Mouse (Mus musculus) adrenal gland, adult 18-20 months (tissue): ENCODE results near the gene Nxnl2. TPM values are rescaled to one million over a fixed set of nuclear protein-coding genes. Genes with fewer than 3 reads are reported as not detected.
A peak's percentile ranks its signal among the peaks of the same experiment; 100 is the strongest.
"Not testable (repeated sequence)": the region's sequence is repeated elsewhere in the genome, so short reads cannot be mapped to it uniquely, and the experiment has no call there.

Experiments used
- DNase-seq, 2 experiments: peaks; one replicate each; pipeline ENCODE4 v3.0.0; 2021 to 2022; ENCODE audit warnings: low spot score in 2 of 2
- total RNA-seq, 2 experiments: library from RNA; stranded (reverse); gene quantifications; 1 replicate in 1 of 2; 2 replicates in 1 of 2; pipeline ENCODE4 v1.2.3; 2021

Gene Nxnl2
- total RNA-seq, 2 experiments from 2014 or later: 0.27 to 0.67 TPM

DNA sequence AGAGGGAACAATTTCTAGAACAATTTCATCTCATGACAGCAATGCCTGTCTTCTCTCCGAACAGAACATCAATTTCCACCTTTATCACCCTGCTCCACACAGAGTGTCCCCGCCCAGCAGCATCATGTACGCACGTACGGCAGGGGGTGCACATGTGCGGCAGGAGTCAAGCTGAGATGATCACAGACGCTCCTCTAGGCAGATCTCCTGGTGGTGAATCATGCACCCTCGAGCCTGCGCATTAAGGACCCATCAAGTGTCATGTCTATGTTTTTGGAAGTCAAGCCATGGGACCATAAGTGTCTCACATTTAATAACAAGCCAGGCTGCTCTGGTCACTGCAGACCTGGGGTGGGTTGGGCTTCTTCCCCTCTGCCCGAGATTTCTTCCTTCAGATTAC is 8.1 kb downstream of the Nxnl2 start:
- DNase-seq: no peak

DNA sequence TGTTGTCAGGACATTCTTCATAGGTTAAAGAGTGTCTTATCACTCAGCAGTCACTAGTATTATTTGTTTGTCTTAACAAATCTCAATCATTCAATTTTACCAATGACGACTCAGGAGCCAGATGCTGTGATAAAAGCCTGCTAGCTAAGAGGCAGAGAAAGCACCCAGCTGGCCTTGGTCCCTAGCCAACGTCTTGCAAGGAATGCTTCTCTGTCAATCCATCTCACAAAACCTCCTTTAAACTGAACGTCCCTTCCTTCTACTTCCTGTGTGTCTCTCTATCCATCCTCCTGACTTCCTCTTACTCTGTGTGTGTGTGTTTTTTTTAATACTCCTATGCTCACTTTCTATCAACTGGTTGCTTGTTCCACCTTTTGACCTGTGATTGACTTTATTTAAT is 8.5 kb downstream of the Nxnl2 start:
- no peak for DNase-seq

DNA sequence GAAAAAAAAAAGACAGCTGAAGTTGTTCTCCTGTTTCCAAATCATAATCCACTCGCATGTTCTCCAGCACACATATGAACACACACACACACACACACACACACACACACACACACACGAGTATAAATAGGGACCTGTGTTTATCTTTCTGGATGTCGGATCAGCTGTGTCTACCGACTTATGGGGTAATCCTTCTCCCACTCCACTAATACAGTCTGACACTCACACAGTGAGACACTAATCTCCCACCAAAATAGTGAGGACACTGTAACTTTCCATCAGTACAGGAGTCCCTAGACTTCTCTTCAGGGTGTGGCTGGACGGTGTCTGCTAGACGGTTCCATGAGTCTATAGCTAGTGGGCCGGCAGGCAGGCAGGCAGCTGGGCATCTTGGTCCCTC is 11.4 kb downstream of the Nxnl2 start:
- DNase-seq: no peak

DNA sequence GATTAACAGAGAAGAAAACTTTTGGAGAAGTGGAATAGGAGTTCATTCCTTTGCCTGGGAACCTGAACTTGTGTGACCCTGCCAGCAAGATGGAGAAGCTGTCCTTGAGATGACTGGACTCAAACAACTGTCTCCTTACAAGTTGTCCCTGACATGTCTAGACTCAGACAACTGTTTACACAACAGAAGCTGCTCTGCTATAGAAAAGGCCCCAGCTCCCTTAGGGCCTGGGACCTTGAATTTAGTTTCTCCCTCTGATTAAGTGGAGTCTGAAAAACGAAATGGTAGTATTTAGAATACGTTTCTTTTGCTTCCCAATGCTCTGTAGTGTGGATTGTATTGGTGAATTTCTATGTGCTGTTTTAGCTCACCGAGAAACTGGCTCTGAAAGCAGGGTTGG is 14.1 kb downstream of the Nxnl2 start:
- DNase-seq: no peak

DNA sequence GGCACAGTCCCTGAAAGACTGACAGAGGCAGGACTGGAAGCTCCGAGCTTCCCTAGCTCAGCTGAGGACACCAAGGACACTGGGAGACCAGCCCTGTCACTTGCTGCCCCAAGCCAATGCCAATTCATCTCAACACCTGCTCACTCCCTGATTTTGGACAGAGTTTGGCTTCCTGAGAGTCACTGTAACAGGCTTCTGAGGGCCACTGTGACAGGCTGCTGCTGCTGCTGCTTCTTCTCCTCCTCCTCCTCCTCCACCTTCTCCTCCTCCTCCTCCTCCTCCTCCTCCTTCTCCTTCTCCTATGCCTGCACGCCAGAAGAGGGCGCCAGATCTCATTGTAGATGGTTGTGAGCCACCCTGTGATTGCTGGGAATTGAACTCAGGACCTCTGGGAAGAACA is 19.5 kb downstream of the Nxnl2 start:
- no peak for DNase-seq

DNA sequence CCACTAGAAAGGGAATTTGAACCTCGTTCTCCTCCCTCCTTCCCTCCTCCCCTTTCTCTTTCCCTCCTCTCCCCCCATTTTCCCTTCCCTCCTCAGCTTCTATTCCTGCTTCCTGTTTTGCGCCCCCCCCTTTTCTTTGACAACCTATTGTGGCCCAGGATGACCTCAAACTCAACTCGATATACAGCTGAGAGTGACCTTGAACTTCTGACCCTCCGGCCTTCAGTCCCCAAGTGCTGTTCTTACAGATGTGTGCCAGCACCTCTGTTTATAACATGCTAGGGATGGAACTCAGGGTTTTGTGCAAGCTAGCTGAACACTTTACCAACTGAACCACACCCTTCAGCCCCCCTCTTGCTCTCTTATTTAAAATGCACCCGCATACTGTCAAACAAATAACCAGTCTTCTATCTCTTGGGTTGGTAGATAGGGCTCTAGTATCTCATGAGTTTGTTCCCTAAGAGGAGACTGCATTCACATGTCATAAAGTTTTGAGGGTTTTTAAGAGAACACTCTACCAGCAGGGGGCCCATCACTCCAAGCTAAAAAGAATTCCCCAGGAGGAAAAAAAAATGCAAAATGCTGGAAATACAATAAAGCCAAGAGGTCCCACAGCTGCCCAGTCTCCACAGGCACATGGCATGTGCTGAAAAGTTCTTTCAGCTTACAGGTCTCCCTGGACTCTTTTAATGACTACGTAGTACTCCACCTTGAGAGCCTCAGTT is 20.8 kb downstream of the Nxnl2 start:
- DNase-seq: peak; percentile 33 to 38

DNA sequence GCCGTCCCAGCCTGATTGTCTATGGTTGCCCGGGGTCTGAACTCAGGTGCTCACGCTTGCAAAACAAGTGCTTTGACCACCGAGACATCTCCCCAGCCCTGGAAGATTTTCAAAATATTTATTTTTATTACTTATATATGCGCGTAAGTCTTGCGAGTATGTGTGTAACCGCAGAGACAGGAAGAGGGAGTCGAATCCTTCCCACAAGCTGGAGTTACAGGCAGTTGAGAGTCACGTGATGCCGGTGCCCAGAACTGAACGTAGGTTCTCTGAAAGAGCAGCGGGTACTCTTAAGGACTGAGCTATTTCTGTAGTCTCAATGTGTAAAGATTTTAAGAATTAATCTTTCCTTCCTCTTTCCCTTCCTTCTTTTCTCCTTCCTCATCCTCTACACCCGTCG is 23.1 kb downstream of the Nxnl2 start:
- no peak for DNase-seq

DNA sequence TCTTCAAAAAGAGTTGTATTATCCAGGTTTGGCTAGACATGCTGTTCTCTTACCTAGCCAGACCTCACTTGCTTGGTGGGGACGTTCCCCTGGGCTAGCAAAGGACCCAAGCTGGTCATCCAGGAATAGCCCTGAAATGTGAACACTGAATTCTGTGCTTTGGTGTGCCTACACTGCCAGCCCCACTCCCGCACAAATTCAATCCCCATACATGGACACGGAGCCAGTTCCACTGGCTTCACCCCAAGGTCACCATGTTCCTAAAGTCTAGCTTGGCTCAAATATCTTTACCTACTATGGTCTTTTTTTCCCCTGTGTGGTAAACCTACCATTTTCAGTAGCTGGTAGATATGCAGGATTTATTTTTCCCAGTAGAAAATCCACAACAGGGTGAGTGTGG is 26.9 kb downstream of the Nxnl2 start:
- DNase-seq: no peak

DNA sequence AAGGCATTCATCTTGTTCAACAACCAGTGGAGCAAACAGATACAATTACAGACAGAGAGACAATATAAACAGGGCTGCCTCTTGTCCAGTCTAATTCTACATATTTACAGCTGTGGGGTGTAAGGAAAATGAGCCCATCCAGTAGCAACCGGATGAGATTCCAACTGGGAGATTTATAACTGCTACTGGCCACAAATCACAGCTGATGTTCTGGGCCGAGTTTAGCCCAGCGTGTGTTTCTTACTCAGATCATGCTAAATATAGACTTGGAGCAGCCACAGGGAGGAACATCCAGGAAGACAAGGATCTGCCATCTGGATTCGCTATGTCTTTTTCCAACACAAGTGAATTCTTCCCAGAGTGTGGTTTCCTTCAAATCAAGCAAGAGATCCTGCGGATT is 27.4 kb downstream of the Nxnl2 start:
- DNase-seq: no peak

DNA sequence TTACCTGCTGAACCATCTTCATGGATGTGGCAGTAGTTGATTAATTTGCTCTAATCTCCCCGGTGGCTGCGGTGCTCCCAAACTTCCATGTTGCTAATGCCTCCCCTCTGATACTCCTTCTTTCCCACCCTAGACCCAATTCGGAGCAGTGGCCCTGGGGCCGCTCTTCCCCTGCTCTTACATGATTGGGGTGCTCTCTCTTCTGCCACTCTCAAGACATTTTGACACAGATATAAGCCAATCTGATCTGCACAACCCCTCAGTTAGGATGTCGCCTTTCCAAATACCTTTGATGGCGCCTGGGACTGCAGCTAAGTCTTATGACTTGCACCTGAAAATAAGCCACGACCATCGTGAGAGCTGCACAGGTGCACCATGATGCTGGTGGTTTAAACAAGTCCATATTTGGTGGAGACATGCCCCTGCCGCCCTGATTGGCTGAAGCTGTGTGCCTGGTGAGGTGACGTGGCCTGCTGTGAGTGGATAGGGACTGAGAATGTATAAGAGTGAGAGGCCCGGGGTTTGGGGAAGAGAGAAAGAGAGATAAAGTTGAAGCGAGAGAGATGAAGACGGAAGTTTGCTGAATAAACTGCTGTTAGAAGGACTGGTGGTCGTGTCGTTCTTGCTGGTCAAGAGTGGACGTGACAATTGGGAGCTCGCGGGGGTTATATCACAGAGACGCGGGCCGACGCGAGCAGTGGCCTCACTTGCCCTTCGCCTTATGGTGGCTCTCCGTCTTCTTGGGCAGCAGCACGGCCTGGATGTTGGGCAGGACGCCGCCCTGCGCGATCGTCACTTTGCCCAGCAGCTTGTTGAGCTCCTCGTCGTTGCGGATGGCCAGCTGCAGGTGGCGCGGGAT is 31.4 kb downstream of the Nxnl2 start:
- not testable (repeated sequence) for DNase-seq

DNA sequence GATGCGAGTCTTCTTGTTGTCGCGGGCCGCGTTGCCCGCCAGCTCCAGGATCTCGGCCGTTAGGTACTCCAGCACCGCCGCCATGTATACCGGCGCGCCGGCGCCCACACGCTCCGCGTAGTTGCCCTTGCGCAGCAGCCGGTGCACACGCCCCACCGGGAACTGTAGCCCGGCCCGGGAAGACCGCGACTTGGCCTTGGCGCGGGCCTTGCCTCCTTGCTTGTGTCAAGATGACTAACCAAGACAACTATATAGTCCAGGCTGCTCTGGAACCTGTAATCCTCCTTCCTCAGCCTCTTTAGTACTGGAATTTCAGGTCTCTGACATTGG is 32.0 kb downstream of the Nxnl2 start:
- peak; percentile 46 to 49 for DNase-seq

DNA sequence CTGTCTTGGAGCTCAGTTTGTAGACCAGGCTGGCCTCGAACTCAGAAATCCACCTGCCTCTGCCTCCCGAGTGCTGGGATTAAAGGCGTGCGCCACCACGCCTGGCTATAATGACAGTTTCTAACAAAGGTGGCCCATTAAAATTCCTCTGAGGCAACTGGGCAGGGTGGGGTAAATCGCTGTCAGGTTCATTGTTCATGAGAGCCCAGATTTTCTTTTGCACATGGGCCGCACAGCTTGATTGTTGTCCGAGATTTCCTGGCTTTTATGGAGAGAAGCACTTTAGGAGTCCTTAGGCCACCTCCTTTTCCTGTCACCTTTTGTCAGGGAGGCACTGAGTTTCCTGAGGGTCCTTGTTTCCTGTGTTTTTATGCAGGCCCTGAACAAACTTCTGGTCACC is 32.6 kb downstream of the Nxnl2 start:
- no peak for DNase-seq

DNA sequence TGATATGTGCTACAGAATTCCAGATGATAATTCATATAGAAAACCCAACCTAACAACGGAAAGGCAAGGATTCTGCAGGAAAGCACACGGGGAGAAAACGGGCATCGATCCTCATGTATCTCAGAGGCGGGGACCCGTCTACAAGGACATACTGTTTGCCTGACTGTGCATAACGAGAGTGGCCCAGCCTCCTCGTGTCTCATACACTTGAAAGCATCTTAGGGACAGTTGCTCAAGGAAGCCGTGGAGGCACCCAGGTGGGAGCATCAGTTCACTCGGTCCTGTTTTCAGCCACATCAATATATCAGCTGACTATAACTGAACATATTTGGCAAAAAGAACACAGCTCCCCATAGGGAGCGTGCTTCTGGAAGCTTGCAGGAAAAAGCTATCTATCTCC is 33.3 kb downstream of the Nxnl2 start:
- DNase-seq: not testable (repeated sequence)

DNA sequence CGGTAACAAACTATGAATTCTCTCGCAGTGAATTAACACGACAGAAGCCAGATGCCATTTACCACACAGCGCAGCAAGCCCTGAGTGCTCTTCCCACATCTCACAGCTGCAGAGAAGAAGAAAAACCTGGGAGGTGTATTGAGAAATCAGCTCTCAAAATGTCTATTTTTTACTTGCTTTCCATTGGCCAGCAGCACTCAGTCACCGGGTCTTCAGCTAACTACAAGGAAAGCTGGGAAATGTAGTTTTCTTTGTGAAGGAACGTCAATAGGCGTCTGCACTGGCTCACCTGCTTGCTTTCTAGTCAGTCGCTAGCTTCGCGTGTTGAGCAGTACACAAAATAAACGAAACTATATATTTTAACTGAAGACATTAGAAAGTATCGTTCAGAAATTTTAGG is 37.1 kb downstream of the Nxnl2 start:
- no peak for DNase-seq

DNA sequence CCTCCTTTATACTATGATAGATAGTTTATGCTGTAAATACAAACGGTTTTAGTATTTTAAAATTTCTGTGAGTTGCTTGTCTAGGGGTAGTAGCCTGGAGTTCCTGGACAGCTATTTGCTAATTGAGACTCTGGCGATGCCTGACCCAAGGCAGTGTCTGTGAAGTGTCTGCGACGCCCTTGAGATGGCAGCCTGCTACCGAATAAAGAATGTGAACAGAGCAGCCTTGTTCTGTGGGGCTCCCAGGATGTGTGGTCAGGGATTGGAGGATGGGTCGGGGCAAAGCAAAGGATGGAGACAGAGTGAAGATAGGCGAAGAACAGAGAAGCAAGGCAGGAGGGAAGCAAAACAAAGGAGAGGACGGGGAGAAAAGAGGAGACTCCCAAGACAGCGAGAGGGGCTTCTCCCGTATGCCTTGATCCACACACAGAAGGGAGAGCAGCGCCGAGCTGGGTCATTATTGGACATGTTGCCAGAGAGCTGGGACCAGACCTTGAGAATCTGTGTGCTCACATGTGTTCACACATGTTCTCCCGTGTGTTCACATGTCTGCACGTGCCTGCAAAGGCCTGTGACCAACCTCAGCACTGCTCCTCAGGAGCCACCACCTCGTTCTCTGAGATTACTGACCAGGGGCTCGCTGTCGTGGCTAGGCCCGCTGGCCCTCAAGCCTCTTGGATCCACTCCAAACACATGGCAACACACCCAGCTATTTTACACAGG is 37.7 kb downstream of the Nxnl2 start:
- no peak for DNase-seq

DNA sequence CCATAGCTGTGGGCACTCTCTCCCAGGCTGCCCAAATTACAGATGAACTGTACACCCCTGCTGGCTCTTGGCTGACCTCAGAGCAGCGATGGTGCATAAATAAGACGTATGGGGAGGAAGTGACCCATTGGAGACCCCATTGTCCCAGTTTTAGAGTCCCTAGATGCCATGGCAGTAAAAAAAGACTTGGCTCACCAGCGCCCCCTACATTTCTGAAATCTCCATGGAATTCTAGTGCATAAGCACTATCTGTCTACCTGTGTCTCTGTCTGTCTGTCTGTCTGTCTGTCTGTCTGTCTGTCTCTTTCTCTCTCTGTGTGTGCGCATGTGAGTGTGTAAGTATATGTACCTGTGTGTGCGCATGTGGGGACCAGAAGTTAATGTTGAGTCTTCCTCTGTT is 39.8 kb downstream of the Nxnl2 start:
- DNase-seq: no peak

DNA sequence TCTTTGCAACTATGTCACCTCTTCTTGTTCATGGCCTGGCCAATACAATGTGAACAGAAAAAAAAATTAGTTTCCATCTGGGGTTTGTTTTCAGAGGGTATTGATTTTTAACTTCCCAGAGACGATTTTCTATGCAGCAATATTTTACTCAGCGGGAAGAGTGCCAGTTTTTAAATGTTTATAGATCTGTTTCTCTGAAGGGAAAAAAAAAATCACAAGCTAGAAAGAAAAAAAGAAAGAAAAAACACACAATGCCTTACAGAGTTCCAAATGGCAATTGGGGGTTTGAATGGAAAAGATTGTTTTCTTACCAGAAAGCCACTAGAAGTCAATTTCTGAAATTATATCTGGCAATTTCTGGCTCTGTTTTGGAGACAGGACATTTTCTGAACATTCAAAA is 43.9 kb downstream of the Nxnl2 start:
- DNase-seq: no peak

DNA sequence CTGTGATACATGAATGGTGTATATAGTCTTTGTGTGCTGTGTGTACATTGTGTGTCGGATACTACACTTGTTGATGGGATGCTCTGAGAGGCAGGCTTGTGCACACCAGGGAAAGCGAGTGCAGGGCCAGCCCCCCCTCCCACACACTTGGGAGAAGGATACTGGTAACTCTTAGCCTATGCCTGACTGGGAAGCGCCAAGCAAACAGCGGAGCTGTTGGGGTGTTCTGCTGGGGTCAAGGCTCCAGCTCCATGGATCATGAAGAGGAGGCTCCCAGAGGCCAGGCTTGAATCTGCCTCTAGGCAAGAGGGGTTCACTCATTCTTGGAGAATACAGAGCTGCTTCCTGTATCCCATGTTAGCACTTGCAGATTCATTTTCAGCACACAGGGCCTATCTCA is 50.1 kb downstream of the Nxnl2 start:
- no peak for DNase-seq

DNA sequence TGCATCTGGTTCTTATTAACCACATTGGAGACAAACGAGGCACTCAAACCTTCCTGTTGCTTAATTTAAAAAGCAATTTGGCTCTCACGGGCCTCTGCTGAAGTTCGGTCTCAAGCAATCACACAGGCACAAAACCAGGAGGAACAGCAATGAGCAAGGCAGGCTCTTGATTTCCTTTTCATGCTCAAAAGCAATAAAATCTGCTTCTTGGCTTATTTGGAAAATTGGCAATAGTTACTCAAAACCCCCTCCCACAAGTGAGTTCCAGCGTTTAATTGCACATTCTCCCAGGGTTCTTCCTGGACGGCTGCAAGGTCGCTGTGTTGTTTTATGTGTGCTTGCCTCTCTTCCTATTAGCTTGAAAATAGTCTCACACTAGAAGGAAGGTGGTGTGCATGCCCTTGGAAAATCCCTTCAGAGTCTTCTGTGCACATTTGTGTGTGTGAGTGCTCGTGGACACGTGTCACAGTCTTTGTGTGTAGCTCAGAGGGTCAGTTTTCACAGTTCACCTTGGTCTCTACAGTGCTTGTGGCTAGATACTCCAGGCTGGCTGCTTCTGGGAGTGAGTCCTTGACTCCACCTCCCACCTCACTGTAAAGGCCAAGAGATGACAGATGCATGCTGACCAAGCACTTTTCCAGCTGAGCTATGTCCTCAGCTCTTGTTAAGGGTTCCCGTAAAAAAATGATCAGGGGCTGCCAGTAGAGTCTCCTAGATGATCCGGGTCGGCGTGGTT is 50.8 kb downstream of the Nxnl2 start:
- peak in 1 of 2 experiments; percentile 8 for DNase-seq
